Mouse (Mus musculus) thymus, adult 18-20 months (tissue): Measurements from ENCODE around the gene Agap2.
"Not testable (repeated sequence)": the region's sequence is repeated elsewhere in the genome, so short reads cannot be mapped to it uniquely, and the experiment has no call there.

Experiments used
- DNase-seq, 2 experiments: peaks; one replicate each; pipeline ENCODE4 v3.0.0; 2022; ENCODE audit warnings: mixed read lengths in 2 of 2

Gene Agap2

DNA sequence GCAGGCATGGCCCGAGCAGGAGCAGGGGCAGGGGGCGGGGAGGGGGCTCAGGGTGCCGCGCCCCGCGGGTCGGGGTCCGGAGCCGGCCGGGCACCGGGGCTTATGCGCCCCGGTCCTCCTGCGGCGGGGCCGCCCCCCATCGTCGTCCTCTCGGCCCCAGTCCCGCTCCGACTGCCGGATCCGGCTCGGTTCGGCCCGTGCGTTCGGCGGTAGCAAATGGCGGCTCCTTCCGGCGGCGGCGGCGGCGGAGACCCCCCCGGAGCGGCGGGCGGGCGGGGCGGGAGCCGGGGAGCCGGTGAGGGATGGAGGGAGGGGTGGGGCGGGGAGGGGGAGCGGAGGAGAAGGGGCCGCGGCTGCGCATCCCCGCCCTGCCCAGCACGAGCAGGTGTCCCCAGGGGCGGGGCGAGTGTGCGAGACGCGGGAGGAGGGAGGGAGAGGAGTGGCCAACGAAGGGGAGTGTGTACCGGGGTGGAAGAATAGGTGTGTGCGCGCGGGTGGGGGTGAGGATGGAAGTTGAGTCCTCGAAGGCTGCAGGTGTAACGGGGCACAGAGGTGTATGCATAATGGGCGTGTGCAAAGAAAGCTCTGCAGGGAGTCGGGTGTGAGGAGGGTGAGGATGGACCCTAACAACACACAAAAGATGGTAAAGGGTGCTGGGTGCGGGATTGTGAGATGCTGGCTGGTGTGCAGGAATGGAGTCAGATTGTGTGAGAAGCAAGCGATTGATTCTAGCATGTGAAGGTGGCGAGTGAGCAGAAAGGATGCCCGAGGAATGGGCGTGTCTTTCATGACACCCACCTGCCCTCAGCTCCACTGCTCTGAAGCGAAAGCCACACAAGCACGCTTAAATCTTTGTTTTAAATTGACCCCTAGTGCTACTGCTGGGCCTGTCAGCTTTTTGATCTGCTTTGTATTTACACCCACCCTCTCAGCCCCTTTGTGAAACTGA, 14.8 kb upstream of the Agap2 start, which contains the start of gene March9:
Gene March9, minus strand, starts transcription at position 217 of the 949 bp plus-strand sequence.
- peak; percentile 78 to 87 for DNase-seq

DNA sequence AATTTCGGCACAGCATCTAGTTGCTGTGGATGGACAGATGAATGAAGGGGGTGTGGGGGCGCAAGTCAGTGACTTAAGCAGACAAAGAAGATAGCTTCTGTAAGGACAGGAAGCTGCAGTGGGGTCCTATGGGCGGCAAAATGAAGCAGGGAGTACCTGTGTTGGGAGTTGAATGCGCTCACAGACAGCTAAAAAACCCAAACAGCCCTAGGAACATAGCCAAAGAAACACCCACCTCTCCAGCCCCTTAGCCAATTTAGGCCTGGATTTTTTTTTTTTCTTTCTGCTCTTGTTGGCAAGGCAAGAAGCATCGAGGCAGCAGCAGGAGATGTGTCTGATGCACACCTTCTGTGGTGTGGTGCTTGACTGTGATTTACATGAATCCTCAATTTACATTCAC, 14.0 kb upstream of the Agap2 start:
- no peak for DNase-seq

DNA sequence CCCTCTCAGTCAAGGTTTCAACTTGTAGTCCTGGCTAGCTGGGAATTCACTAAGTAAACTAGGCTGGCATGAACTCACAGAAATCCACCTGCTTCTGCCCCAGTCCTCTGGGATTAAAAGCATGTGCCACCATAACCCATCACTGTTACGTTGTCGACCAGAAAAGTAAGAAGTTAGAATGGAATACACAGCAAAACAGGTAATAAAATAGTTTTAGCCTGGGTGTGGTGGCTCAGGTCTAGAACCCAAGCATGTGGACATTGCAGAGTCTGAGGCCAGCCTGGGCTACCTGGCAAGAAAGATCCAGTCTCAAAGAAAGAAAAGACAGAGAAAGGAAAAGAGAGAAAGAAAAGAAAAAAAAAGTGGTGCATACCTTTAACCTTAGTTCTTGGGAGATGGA, 13.6 kb upstream of the Agap2 start:
- DNase-seq = no peak

DNA sequence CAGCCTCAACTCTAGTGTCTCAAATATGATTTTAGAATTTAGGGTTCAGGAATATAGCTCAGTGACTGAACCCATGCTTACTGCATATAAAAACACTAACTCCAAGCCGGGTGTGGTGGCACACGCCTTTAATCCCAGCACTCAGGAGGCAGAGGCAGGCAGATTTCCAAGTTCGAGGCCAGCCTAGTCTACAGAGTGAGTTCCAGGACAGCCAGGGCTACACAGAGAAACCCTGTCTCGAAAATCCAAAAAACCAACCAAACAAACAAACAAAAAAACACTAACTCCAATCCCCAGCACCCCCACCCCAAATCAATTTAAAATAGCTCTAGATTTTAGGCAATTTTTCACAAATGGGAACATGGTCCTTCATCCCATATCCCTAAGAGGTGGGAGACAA, 13.0 kb upstream of the Agap2 start:
- DNase-seq = not testable (repeated sequence)

DNA sequence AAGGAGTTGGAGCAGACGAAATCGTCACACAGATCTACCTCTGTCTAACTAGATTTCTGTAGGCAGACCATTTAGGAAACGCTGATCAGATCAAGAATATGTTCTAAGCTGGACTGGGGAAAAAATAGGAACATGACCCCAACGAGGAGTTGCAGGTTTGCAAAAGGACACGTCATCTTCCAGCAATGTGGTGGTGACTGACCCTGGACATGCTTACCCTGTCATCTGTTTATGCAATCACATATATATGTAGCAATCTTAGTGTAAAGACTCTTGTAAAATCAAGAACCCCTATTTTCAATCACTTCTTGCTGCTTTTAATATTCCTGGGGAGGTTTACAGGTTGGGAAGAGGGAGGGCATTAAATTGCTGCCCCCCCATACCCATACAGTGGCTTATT, 12.6 kb upstream of the Agap2 start:
- DNase-seq = no peak

DNA sequence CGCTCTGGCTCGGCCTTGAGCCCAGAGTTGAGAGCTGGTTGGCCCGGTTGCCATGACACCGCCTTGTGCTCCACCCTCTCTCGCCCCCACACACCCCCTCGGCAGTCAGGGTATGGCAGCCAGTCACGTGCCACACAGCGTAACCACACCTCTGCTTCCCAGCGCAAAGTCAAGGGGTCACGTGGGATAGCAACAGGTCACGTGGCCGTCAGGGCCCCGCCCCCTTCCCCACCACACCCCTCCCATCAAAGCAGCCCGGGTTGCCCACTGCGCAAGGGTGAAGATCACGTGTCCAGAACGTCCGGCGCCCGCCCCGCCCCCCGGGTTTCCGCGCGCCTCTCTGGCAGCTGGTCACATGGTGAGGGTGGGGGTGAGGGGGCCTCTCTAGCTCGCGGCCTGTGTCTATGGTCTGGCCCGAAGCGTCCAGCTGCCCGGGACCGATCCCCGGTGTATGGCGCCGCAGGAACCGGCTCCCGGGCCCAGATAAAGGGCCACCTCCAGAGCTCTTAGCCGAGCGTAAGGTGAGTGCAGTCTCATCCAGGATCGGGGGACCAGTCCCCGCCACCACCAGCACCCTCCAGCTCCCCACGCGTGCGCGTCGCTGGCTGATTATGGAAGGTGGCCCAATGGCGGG, 11.7 kb upstream of the Agap2 start, which contains the start of gene Cdk4:
Gene Cdk4, plus strand, starts transcription at position 296 of the 634 bp plus-strand sequence.
- DNase-seq = peak; percentile 94 to 96

DNA sequence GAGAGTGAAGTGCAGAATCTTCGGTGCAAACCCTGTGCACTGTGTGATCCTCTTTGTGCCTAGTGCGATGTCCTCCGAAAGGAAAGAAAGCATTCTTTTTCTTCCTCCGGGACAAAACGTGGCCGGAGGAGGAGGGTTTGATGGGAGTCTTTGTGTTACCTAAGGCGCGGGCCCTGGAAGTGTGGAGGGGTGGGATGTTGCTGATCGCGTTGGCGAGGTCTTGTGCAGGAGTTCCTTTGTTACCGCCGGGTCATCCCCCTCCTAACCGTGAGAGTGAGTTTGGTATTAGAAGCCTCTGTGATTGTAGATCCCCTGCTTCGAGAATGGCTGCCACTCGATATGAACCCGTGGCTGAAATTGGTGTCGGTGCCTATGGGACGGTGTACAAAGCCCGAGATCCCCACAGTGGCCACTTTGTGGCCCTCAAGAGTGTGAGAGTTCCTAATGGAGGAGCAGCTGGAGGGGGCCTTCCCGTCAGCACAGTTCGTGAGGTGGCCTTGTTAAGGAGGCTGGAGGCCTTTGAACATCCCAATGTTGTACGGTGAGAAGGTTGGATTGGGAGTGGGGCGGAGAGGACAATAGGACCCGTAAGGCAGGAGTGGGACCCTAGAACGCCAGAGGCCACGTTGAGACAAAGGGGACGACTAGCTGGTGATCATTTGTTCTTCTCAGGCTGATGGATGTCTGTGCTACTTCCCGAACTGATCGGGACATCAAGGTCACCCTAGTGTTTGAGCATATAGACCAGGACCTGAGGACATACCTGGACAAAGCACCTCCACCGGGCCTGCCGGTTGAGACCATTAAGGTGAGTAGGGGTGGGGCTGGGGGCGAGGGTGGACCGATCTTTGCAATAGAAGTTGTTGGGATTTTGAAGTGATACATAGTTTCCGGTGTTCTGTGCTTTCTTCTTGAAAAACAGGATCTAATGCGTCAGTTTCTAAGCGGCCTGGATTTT, 10.9 kb upstream of the Agap2 start:
- no peak for DNase-seq

DNA sequence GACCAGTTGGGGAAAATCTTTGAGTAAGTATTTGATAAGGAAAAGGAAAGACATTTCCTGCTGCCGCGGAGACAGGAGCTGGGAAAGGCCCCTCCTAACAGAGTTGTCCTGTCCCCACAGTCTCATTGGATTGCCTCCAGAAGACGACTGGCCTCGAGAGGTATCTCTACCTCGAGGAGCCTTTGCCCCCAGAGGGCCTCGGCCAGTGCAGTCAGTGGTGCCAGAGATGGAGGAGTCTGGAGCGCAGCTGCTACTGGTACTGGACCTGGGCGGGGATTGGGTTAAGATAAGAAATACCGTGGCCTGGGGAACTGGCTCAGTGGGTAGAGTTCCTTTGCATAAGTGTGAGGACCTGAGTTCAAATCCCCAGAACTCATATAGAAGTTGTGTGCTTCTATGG, 9.1 kb upstream of the Agap2 start:
- no peak for DNase-seq

DNA sequence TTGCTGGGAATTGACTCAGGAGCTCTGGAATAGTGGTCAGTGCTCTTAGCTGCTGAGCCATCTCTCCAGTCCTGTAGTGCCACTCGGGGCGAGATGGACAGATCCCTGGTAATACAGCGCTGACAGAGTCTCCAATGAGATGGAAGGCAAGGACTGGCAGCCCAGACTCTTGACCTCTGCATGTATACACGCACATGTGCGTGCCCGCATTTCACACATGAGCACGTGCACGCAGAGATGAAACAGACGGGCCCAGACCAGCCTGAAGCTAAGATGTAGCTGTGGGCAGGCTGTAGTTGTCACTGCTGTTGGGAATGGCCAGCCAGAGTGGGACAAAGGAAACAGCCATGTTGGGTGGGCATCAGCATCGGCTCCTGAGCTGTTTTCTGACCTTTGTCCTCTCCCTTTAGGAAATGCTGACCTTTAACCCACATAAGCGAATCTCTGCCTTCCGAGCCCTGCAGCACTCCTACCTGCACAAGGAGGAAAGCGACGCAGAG, 8.5 kb upstream of the Agap2 start:
- DNase-seq = no peak

DNA sequence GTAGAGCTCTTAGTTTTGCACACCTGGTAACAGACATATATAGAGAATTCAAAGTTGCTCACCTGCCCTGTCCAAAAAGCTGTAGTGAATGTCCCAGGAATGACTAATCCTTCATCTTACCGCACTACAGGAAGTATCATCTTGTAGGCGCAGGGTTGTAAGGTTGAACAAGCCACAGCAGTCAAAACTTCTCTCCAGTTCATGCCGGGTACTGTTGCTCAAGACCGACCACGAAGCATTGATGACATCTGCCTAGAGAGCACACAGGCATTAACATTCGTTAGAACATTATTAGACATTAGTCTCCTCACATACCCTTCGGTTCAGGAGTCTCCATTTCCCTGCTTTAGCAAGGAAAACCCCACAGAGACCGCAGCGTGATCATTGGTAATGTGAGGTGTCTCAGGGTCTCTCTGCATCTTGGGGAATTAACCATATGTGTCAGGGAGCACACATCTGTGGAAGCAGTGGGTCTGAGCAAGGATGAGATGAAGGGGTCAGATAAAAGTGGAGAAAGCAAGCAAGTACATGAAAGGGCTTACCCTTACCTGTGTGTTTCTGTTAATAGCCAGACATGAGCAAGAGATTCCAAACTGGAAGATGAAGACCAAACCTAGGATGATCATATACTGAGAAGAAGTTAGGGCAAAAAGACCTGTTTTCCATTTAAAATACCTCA, 6.6 kb upstream of the Agap2 start:
- DNase-seq = no peak

DNA sequence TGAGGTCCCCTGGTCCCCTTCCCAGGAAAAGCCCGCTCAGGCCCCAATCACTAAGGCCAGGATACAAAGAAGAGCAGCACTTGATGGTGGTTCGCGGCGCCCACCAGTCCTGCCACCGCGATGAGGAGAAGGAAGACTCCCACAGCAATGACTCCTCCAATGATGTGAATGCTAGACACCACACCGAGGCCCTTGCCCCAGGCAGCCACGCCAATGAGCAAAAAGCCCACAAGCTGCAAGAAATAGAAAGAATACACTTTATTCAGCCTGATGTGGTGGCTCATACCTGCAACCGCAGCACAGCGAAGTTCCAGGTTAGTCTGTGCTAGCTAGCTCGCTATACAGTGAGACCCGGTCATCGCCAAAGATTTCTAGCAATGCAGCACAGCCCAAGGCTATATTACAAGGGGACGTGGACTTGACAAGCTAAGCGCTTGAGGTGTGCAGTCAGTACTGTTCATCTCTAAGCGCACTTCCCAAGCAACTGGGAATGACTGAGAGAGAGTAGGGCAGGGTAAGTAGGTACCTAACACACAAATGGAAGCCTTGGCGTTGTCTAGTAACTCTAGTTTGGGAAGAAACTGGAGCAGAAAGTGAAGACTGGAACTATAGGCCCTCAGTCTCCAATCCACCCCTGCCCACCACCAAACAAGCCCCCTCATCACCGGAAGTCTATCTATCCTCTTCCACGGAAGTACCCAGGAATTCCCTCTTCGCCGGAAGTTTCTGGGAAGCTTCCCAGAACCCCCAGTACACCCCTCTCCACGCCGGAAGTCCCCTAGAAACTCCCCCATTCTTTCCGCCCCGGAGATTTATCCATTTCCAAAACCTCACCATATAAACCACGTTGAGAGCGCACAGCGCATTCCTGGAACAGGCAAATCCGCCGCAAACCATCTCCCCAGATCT, 5.5 kb upstream of the Agap2 start:
- no peak for DNase-seq

DNA sequence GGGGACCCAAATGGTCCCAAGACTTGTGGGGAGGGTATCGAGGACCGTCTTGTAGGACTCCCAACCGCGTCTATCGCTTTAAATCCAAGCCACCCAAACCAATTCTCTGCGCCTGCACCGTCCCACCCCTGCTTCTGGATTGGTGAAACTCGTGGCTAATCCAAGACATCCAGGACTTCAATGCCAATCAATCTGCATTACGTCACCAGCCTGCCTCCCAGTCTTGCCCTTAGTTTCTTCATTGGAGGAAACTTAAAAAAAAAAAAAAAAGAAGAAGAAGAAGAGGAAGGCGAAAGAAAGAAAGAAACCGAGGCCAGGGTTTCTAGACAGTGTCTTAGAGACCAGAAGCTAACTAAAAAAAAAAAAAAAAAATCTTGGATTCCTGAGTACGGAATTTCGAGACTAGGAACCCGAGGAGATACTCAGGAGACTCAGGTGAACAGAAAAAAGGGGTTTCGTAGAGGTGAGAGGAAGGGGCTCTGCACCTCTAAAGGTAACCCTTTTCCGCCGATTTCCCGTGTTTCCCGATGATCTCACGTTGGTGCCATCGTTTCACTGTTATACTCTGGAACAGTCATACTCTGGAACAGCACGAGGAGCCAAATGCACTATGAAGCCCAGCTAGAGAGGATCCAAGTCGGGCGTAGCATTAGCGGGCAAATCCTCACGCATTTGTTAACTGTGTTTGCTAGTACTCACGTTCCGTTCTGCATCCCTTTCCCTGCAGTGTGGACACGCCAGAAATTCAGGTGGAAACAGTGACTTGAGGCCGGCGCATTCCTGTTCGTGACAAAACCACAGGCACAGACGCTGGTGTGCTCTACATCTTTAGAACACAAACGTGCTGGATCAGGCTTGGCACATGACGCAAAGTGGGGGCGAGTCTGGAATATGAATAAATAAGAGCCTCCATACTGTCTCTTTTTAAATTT, 4.6 kb upstream of the Agap2 start, which contains the start of gene Tspan31:
Gene Tspan31, minus strand, starts transcription at position 75 of the 932 bp plus-strand sequence.
- DNase-seq = peak; percentile 43 to 55

DNA sequence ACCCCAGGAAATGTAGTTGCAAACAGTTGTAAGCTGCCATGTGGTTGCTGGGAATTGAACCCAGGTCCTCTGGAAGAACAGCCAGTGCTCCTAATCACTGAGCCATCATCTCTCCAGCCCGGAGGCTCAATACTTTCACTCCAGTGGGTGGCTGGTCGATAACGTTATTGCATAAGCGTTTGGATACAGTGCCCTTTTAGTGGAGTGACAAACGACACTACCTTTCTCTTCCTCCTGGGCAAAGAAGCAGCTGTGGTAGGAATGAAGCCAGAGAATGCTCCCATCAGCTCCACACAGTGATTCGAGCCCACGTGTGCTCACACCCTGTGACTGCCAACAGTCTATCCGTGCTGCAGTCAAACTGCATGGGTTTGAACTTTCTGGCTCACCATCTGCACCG, 3.9 kb upstream of the Agap2 start:
- DNase-seq = no peak

DNA sequence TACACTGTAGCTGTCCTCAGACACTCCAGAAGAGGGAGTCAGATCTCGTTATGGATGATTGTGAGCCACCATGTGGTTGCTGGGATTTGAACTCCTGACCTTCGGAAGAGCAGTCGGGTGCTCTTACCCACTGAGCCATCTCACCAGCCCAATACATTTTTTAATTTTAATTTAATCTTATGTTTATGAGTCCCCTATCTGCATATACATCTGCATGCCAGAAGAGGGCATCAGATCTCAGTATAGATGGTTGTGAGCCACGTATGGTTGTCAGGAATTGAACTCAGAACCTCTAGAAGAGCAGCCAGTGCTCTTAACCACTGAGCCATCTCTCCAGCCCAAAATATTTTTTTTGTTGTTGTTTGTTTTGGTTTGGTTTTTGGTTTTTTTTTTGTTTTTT, 2.8 kb upstream of the Agap2 start:
- not testable (repeated sequence) for DNase-seq

DNA sequence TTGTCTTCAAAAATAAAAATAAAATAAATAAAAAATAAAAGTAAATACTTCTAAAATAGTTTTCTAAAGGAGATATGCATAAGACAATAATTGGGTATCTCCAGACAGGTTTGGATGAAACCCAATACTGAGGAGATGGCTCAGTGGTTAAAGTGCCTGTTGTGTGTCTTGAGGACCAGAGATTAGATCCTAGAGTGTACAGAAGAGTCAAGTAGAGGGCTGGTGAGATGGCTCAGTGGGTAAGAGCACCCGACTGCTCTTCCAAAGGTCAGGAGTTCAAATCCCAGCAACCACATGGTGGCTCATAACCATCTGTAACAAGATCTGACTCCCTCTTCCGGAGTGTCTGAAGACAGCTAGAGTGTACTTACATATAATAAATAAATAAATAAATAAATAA, 2.1 kb upstream of the Agap2 start:
- not testable (repeated sequence) for DNase-seq

DNA sequence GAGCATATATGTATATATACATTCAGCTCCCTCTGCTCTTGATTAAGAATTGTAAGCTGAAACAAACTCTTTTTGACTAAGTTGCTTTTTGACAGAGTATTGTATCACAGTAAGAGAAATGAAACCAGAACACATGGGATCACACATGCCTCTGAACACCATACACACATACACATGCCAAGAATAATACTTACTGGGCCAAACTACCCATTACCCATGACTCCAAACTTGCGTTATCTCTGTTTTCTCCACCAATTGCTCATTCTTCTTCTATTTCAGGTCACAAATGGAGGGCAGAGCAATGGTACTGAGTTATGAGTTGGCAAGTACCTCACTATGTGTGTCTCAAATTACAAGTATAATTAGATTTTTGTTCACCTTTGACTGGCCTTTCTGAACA, 1.1 kb upstream of the Agap2 start:
- no peak for DNase-seq

DNA sequence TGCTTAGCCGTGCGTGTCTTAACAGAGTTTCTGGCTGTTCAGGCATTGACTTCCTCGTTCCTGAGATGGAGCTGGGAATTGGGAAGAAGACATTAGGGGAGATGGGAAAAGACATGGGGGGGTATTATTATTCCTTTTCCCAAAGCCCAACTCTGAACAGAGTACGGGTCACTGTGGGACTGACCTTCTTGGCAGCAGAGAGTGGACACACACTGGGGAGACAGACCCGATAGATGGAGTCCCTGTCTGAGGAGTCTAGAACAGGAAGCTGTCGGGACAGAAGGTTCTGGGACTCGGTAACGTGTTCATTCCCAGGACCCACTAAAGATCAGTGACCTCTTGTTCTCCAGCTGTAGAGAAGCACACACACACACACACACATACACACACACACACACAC, 567 bp downstream of the Agap2 start:
- DNase-seq = no peak

DNA sequence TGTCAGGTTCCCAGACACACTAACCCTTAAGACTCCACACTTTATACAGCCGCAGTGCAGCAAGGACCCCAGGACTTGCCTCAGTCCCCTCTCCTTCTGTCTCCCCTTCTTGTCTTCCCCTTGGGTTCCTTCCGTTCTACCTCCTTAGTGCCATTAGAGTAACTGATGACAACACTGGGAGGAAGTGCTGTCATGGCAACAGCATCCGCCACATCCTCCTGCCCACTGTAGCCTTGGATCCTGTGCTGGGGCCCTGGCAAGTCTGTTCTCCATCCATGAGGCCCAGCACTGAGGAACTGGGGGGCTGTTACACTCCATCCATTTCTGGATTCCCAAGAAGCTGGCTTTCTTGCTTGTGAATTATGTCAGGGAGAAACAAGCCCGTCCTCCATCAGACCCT, 998 bp downstream of the Agap2 start:
- DNase-seq = peak; percentile 53 to 71

DNA sequence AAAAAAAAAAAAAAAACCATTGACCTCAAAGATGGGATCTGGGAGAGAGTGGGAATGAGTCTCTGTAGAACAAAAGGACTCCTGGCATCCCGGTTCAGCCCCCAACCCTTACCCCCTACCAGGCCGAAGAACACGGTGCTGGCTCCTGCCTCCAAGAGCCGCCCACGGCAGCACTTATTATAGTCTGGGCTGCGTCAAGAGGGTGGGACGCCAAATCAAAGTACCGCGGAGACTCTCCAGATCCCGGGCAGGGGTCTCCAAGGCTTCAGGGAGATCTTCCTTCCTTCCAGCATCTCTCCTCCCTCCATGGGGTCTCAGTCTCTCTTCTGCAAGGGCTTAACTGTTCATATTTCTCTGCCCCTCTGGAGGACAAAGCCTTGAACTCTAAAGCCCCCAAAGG, 2.4 kb downstream of the Agap2 start:
- no peak for DNase-seq
